Mouse (Mus musculus): Measurements from ENCODE around the gene 4931428L18Rik.

- TF ChIP-seq CTCF (IDR thresholded peaks at IDR 0.05; ENCODE audit: low read depth, low read length): no peak
- no peak for TF ChIP-seq EP300 (IDR thresholded peaks at IDR 0.05; ENCODE audit: insufficient read depth, low read depth, low read length)
- no peak for TF ChIP-seq POLR2A (IDR thresholded peaks at IDR 0.05; ENCODE audit: insufficient read depth, low read length)
These were observed 179.3 kb downstream of the 4931428L18Rik start for GRCm38 (mm10) chr1:31043208-31043607.

All from ES-Bruce4 (cell line).